In the genomic region with DNA sequence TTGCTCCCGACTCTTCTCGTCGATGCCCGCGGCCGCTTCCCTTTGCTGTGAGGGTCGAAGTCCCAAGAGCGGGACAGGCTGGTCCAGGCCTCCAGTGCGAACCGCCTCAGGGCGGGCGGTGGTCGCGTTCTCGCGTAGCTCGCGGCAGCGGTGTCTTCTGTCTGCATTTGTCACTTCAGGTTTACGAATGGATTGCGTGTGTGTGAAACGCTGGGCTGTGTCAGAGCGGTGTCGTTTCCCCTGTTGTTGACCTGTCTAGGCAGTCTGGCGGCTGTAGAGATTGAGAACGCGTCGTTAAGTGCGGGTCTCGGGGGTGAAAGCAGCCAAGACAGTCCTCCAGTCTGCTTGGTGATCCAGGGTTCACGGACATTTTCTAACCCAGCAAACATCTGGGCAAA, we compare ENCODE assay signal across 8 mouse cellular contexts. TPM values are rescaled to one million over a fixed set of nuclear protein-coding genes. Genes with fewer than 3 reads are reported as not detected.
DNase-seq lines count a peak whose midpoint lies in the region; ATAC-seq and TF ChIP-seq lines count a peak whose summit lies in the region.

No protein-coding gene starts in this region.

- H3K36me3 ChIP-seq in embryonic facial prominence, embryonic 12.5 days = no peaks in the 10 kb centered on the region
- H3K36me3 ChIP-seq in intestine, embryonic 15.5 days = no peaks in the 10 kb centered on the region
- no peaks in the 10 kb centered on the region for H3K36me3 ChIP-seq in myocyte (ENCODE audit: control insufficient read depth, insufficient read depth)

- peak overlapping the region; percentile 99 for H3K4me3 ChIP-seq in lung, adult 2 months (replicated peaks; ENCODE audit: extremely low read depth, low read depth, low read length)
- H3K4me3 ChIP-seq in embryonic facial prominence, embryonic 12.5 days = peak overlapping the region; percentile 89
- H3K4me3 ChIP-seq in intestine, embryonic 15.5 days (replicated peaks) = peak overlapping the region; percentile 89
- H3K4me3 ChIP-seq in myocyte = peak overlapping the region; percentile 97

- WGBS in lung, adult 2 months = 0% methylated on average over 31 of the region's 31 CpGs
- WGBS in embryonic facial prominence, embryonic 12.5 days = under 1% methylated on average over 31 of the region's 31 CpGs
- 0% methylated on average over 31 of the region's 31 CpGs for WGBS in intestine, embryonic 15.5 days

- peak overlapping the region; percentile 64 for H3K27ac ChIP-seq in embryonic facial prominence, embryonic 12.5 days
- peak overlapping the region; percentile 93 for H3K27ac ChIP-seq in intestine, embryonic 15.5 days

- no peak for TF ChIP-seq POLR2A in lung, adult 2 months (IDR thresholded peaks at IDR 0.05; ENCODE audit: borderline replicate concordance, extremely low read depth, low read depth, low read length)
- TF ChIP-seq POLR2A in myocyte (IDR thresholded peaks at IDR 0.05; ENCODE audit: insufficient read length, low read depth) = no peak

- no peaks in the 10 kb centered on the region for H3K27me3 ChIP-seq in embryonic facial prominence, embryonic 12.5 days
- H3K27me3 ChIP-seq in intestine, embryonic 15.5 days (replicated peaks) = no peaks in the 10 kb centered on the region
- no peaks in the 10 kb centered on the region for H3K27me3 ChIP-seq in myocyte (ENCODE audit: control insufficient read depth, insufficient read depth, insufficient read length)

- DNase-seq in lung, adult 2 months = peak; percentile 48
- no peak for DNase-seq in lung, postnatal 4 days
- no peak for DNase-seq in left cerebral cortex, postnatal 25 days (ENCODE audit: low spot score in 2 of 2)
- DNase-seq in thymus, postnatal 36 days = no peak
- DNase-seq in left cerebral cortex, postnatal 10 days (ENCODE audit: extremely low spot score in 1 of 2, low spot score in 2 of 2) = no peak

- peak overlapping the region; percentile 82 for H3K9ac ChIP-seq in embryonic facial prominence, embryonic 12.5 days
- H3K9ac ChIP-seq in intestine, embryonic 15.5 days = peak overlapping the region; percentile 92

- H3K4me1 ChIP-seq in lung, adult 2 months (ENCODE audit: control insufficient read depth, insufficient read depth, low read length) = no peaks in the 10 kb centered on the region; the same call in none of the 2 replicates
- peaks cover 8% of the 10 kb centered on the region for H3K4me1 ChIP-seq in embryonic facial prominence, embryonic 12.5 days
- H3K4me1 ChIP-seq in intestine, embryonic 15.5 days (replicated peaks) = 0 out of 2 replicates have a peak, but pooled peaks cover 7% of the 10 kb centered on the region

- H3K79me2 ChIP-seq in myocyte (ENCODE audit: control insufficient read depth, insufficient read depth) = peaks cover 84% of the 10 kb centered on the region

- TF ChIP-seq CTCF in lung, adult 2 months (IDR thresholded peaks at IDR 0.05; ENCODE audit: insufficient read depth, low read length) = no peak

- H3K4me2 ChIP-seq in embryonic facial prominence, embryonic 12.5 days (replicated peaks) = peak overlapping the region; percentile 76
- H3K4me2 ChIP-seq in intestine, embryonic 15.5 days (replicated peaks) = peak overlapping the region; percentile 66
- peak overlapping the region; percentile 80 for H3K4me2 ChIP-seq in myocyte (ENCODE audit: low read depth)

- no peaks in the 10 kb centered on the region for H3K9me3 ChIP-seq in embryonic facial prominence, embryonic 12.5 days
- no peaks in the 10 kb centered on the region for H3K9me3 ChIP-seq in intestine, embryonic 15.5 days

- intact Hi-C loops in left cerebral cortex, postnatal 25 days (cut with DNase I) = no loop called here
- intact Hi-C loops in left cerebral cortex, postnatal 10 days (cut with DNase I) = no loop called here

- H3ac ChIP-seq in myocyte (ENCODE audit: control insufficient read depth, insufficient read length) = peak overlapping the region; percentile 88

- peak; percentile 53 for ATAC-seq in embryonic facial prominence, embryonic 12.5 days (ENCODE audit: insufficient number of reproducible peaks, insufficient read depth, low FRiP score, low TSS enrichment)
- peak; percentile 52 for ATAC-seq in intestine, embryonic 15.5 days

TF ChIP-seq in myocyte, 11 proteins besides CTCF, POLR2A, EP300 and RAD21:
- TF ChIP-seq POLR2AphosphoS2 (IDR thresholded peaks at IDR 0.05; ENCODE audit: insufficient read length, low read depth) (no peak), TCF12 (IDR thresholded peaks at IDR 0.05; ENCODE audit: insufficient read depth, poor library complexity, severe bottlenecking) (no peak), MAX (IDR thresholded peaks at IDR 0.05; ENCODE audit: low read depth) (no peak), SRF (IDR thresholded peaks at IDR 0.05; ENCODE audit: control insufficient read depth, insufficient read length, low read depth) (no peak), MYOD1 (IDR thresholded peaks at IDR 0.05; ENCODE audit: control insufficient read depth in 1 of 3, insufficient read length in 2 of 3, low read depth in 2 of 3) (no peak), TCF3 (IDR thresholded peaks at IDR 0.05; ENCODE audit: insufficient read length, low read depth) (no peak)
TF ChIP-seq in myocyte: peak in this region for 0.

RNA-seq across cellular contexts. Expression of a gene that starts 0.3 kb away (rescaled TPM):
- 49.3 and 112 TPM in 2 replicates for polyA plus RNA-seq in lung, adult 2 months (2012; rRNA removed)
- 121 and 124 TPM in 2 replicates for polyA plus RNA-seq in embryonic facial prominence, embryonic 12.5 days (2016; fragmentation: Nextera tagmentation; extraction: Ambion mirVana)
- polyA plus RNA-seq in intestine, embryonic 15.5 days (2015; fragmentation: Nextera tagmentation; extraction: Ambion mirVana) = 246 and 269 TPM in 2 replicates
- 52.3 TPM for polyA plus RNA-seq in myocyte (2012; fragmentation: generic; extraction: Trizol)
- 10 to 100 TPM; 86.9 to 91.2 TPM for total RNA-seq in left cerebral cortex, postnatal 25 days (2021)
- 10 to 100 TPM; 52.3 to 52.6 TPM for total RNA-seq in left cerebral cortex, postnatal 10 days (2021)

RNA-seq across cellular contexts. Expression of a gene that starts 0.4 kb away (rescaled TPM):
- polyA plus RNA-seq in lung, adult 2 months (2012; rRNA removed) = 36.2 and 64.3 TPM in 2 replicates
- 128 and 135 TPM in 2 replicates for polyA plus RNA-seq in embryonic facial prominence, embryonic 12.5 days (2016; fragmentation: Nextera tagmentation; extraction: Ambion mirVana)
- polyA plus RNA-seq in intestine, embryonic 15.5 days (2015; fragmentation: Nextera tagmentation; extraction: Ambion mirVana) = 178 and 193 TPM in 2 replicates
- 119 TPM for polyA plus RNA-seq in myocyte (2012; fragmentation: generic; extraction: Trizol)
- total RNA-seq in left cerebral cortex, postnatal 25 days (2021) = 10 to 100 TPM; 61.0 to 71.5 TPM
- total RNA-seq in left cerebral cortex, postnatal 10 days (2021) = 10 to 100 TPM; 60.2 to 64.6 TPM

RNA-seq across cellular contexts. Expression of a gene that starts 49.5 kb away (rescaled TPM):
- not detected in 2 replicates for polyA plus RNA-seq in lung, adult 2 months (2012; rRNA removed)
- polyA plus RNA-seq in embryonic facial prominence, embryonic 12.5 days (2016; fragmentation: Nextera tagmentation; extraction: Ambion mirVana) = 0.33 and 0.61 TPM in 2 replicates
- polyA plus RNA-seq in intestine, embryonic 15.5 days (2015; fragmentation: Nextera tagmentation; extraction: Ambion mirVana) = not detected in 2 replicates
- polyA plus RNA-seq in myocyte (2012; fragmentation: generic; extraction: Trizol) = 0.08 TPM
- 1 to 10 TPM; 2.0 TPM for total RNA-seq in left cerebral cortex, postnatal 25 days (2021)
- total RNA-seq in left cerebral cortex, postnatal 10 days (2021) = 1 to 10 TPM; 2.1 to 2.2 TPM

RNA-seq across cellular contexts. Expression of a gene that starts 50.1 kb away (rescaled TPM):
- 0.15 and 0.27 TPM in 2 replicates for polyA plus RNA-seq in lung, adult 2 months (2012; rRNA removed)
- 0.18 TPM in 1 of 2 replicates, not detected in the other for polyA plus RNA-seq in embryonic facial prominence, embryonic 12.5 days (2016; fragmentation: Nextera tagmentation; extraction: Ambion mirVana)
- polyA plus RNA-seq in intestine, embryonic 15.5 days (2015; fragmentation: Nextera tagmentation; extraction: Ambion mirVana) = 0.19 and 0.38 TPM in 2 replicates
- polyA plus RNA-seq in myocyte (2012; fragmentation: generic; extraction: Trizol) = 0.22 TPM
- not detected for total RNA-seq in left cerebral cortex, postnatal 25 days (2021)
- not detected for total RNA-seq in left cerebral cortex, postnatal 10 days (2021)

RNA-seq across cellular contexts. Expression of a gene that starts 50.4 kb away (rescaled TPM):
- 0.09 and 0.15 TPM in 2 replicates for polyA plus RNA-seq in lung, adult 2 months (2012; rRNA removed)
- polyA plus RNA-seq in embryonic facial prominence, embryonic 12.5 days (2016; fragmentation: Nextera tagmentation; extraction: Ambion mirVana) = 2.1 and 3.1 TPM in 2 replicates
- 0.53 and 0.57 TPM in 2 replicates for polyA plus RNA-seq in intestine, embryonic 15.5 days (2015; fragmentation: Nextera tagmentation; extraction: Ambion mirVana)
- 0.12 TPM for polyA plus RNA-seq in myocyte (2012; fragmentation: generic; extraction: Trizol)
- 10 to 100 TPM; 10.1 to 13.1 TPM for total RNA-seq in left cerebral cortex, postnatal 25 days (2021)
- 10 to 100 TPM; 10.5 to 11.2 TPM for total RNA-seq in left cerebral cortex, postnatal 10 days (2021)
